Mouse (Mus musculus) layer of hippocampus, adult 9-11 months (tissue): ENCODE results near the gene 1700020D05Rik.
A peak's percentile ranks its signal among the peaks of the same experiment; 100 is the strongest.
"Not testable (repeated sequence)": the region's sequence is repeated elsewhere in the genome, so short reads cannot be mapped to it uniquely, and the experiment has no call there.

ENCODE experiments used
- DNase-seq: peaks from one replicate; pipeline ENCODE4 v3.0.0; 2022

The 1700020D05Rik gene

GRCm38 (mm10) chr19:5494314-5494713 lies 9.3 kb downstream of the 1700020D05Rik start:
- no peak for DNase-seq

- not testable (repeated sequence) for DNase-seq
Observed at GRCm38 (mm10) chr19:5493301-5493721, 10.3 kb downstream of the 1700020D05Rik start.

GRCm38 (mm10) chr19:5492641-5493040 lies 10.9 kb downstream of the 1700020D05Rik start:
- no peak for DNase-seq

- DNase-seq: peak; percentile 87
Observed at GRCm38 (mm10) chr19:5490898-5491708, 12.5 kb downstream of the 1700020D05Rik start.

GRCm38 (mm10) chr19:5490313-5490897 lies 13.2 kb downstream of the 1700020D05Rik start, which contains the start of gene Cfl1:
Gene Cfl1 (plus strand): TSS chr19:5490455.
- peak; percentile 96 for DNase-seq

- not testable (repeated sequence) for DNase-seq
Observed at GRCm38 (mm10) chr19:5489721-5490120, 13.9 kb downstream of the 1700020D05Rik start.

GRCm38 (mm10) chr19:5488878-5489571 lies 14.6 kb downstream of the 1700020D05Rik start:
- DNase-seq: peak; percentile 99

- peak; percentile 95 for DNase-seq
Observed at GRCm38 (mm10) chr19:5487768-5488550, 15.6 kb downstream of the 1700020D05Rik start, which contains the start of gene Mus81. Gene Mus81 (minus strand): TSS chr19:5488402.

GRCm38 (mm10) chr19:5486771-5487170 lies 16.8 kb downstream of the 1700020D05Rik start:
- no peak for DNase-seq

- peak; percentile 52 for DNase-seq
Observed at GRCm38 (mm10) chr19:5486286-5486685, 17.3 kb downstream of the 1700020D05Rik start.

GRCm38 (mm10) chr19:5485821-5486220 lies 17.8 kb downstream of the 1700020D05Rik start:
- no peak for DNase-seq

- DNase-seq: no peak
Observed at GRCm38 (mm10) chr19:5485371-5485770, 18.2 kb downstream of the 1700020D05Rik start.

GRCm38 (mm10) chr19:5484496-5484895 lies 19.1 kb downstream of the 1700020D05Rik start:
- DNase-seq: no peak

- DNase-seq: no peak
Observed at GRCm38 (mm10) chr19:5483386-5484359, 19.9 kb downstream of the 1700020D05Rik start.

GRCm38 (mm10) chr19:5481398-5481797 lies 22.2 kb downstream of the 1700020D05Rik start:
- DNase-seq: no peak

- DNase-seq: no peak
Observed at GRCm38 (mm10) chr19:5480016-5480415, 23.6 kb downstream of the 1700020D05Rik start.

GRCm38 (mm10) chr19:5477668-5478300 lies 25.8 kb downstream of the 1700020D05Rik start:
- no peak for DNase-seq

GRCm38 (mm10) chr19:5477004-5477667 lies 26.5 kb downstream of the 1700020D05Rik start:
- DNase-seq: no peak

- DNase-seq: no peak
Observed at GRCm38 (mm10) chr19:5475069-5475714, 28.4 kb downstream of the 1700020D05Rik start.
